Mouse (Mus musculus): ENCODE results near the gene Sertad1. TPM values are rescaled to one million over a fixed set of nuclear protein-coding genes. Genes with fewer than 3 reads are reported as not detected.

The Sertad1 gene
- polyA plus RNA-seq, 1 experiment from 2014 or later, result 28.2 TPM

DNA sequence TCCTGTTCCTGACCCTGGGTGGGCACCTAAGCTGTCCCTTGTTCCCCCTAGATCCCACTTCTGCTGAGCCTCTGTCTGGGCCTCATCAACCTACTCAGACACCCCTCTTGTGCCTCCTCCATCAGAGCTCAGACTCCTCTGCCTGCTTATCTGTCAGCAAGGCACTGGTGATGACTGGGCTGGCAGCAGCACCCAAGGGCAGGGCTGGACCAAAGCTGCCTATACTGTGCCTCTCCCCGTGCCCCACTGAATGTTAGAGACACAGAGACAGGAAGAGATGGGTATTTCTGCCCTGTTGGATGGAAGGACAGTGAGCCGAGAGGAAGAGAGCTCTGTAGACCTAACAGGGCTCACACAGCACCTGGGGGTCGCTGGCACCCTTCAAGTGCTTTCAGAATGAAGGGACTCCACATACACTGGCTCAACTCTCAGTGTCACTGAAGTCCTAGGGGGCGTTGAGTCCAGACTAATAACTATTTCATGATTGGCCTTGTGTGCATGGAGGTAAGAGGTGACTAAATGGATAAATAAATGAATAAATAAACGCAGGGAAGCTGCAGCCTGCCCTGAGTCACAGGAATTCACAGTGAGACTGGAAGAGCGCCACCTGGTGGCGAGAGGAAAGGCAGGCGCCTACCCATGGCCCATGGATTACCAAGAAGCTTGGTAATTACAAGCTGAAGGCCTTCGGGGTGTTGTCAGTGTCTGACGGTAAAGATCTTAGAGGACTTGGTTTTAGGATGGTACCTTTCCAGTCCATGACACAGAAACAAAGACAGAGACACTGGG, 39.5 kb downstream of the Sertad1 start:
- H3K36me3 ChIP-seq (replicated peaks), result no peaks in the 10 kb centered on the region
- WGBS (ENCODE audit: insufficient replicate concordance), result 18% methylated on average over 10 of the region's 10 CpGs
- H3K9ac ChIP-seq, result peak overlapping the region; percentile 60
- H3K4me1 ChIP-seq (replicated peaks), result peaks cover 24% of the 10 kb centered on the region
- H3K4me3 ChIP-seq (replicated peaks), result peak overlapping the region; percentile 39
- peak overlapping the region; percentile 91 for H3K27ac ChIP-seq (replicated peaks)
- H3K9me3 ChIP-seq (replicated peaks), result no peaks in the 10 kb centered on the region
- no peaks in the 10 kb centered on the region for H3K27me3 ChIP-seq
- peak; percentile 99 for ATAC-seq (ENCODE audit: insufficient read depth)
- peak overlapping the region; percentile 78 for H3K4me2 ChIP-seq

DNA sequence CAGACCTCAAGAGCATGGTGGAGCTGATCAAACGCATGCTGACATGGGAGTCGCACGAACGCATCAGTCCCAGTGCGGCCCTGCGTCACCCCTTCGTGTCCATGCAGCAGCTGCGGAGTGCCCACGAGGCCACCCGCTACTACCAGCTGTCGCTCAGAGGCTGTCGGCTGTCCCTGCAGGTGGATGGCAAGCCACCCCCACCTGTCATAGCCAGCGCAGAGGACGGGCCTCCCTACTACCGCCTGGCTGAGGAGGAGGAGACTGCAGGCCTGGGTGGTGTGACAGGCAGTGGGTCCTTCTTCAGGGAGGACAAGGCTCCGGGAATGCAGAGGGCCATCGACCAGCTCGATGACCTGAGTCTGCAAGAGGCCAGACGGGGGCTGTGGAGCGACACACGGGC, 42.4 kb downstream of the Sertad1 start:
- H3K9ac ChIP-seq, result no peak overlapping the region
- peaks cover 30% of the 10 kb centered on the region for H3K4me1 ChIP-seq (replicated peaks)
- ATAC-seq (ENCODE audit: insufficient read depth), result no peak
- no peak overlapping the region for H3K4me3 ChIP-seq (replicated peaks)
- no peaks in the 10 kb centered on the region for H3K27me3 ChIP-seq
- H3K36me3 ChIP-seq (replicated peaks), result peaks cover 26% of the 10 kb centered on the region
- no peaks in the 10 kb centered on the region for H3K9me3 ChIP-seq (replicated peaks)
- 86% methylated on average over 21 of the region's 21 CpGs for WGBS (ENCODE audit: insufficient replicate concordance)
- H3K4me2 ChIP-seq, result no peak overlapping the region
- H3K27ac ChIP-seq (replicated peaks), result no peak overlapping the region

DNA sequence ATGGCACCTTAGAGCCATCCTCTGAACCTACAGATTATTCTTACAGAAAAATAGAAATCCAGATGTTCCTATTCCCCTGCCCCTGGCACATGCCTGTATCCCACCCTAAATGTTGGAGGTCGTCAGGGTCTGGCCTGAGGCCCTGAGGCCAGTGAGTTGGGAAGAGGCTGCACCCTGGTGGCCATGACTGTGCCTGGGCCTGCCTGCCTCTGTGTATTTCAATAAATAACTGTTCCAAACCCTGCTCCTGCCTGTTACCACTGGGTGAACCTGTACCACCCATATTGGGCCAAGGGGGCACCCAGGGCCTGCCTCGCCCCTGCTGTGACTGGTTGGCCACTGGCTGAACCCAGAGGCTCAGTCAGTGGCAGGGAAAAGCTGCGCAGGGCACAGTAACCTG, 44.2 kb downstream of the Sertad1 start:
- peaks cover 43% of the 10 kb centered on the region for H3K36me3 ChIP-seq (replicated peaks)

DNA sequence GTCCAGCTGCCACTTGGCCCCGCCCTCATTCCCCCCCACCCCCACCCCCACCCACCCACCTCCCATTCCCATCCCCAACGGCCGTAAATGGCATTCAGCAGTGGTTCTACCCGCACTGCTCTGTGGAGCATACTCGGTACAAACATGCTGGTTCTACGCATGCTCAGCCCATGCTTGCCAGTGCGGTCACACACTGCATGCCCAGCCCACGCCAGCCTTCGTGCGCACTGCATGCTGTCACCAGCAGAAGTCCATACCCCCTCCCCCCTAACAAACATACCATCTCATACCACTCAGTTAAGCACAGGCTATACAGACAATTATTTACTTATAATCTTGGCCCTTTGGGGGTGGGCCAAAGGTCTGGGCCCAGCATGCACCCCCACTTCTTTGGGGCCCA, 45.0 kb downstream of the Sertad1 start:
- H3K36me3 ChIP-seq (replicated peaks), result peaks cover 51% of the 10 kb centered on the region
- 87% methylated on average over 10 of the region's 10 CpGs for WGBS (ENCODE audit: insufficient replicate concordance)
- ATAC-seq (ENCODE audit: insufficient read depth), result no peak
- H3K27ac ChIP-seq (replicated peaks), result no peak overlapping the region
- no peaks in the 10 kb centered on the region for H3K27me3 ChIP-seq
- no peak overlapping the region for H3K4me2 ChIP-seq
- no peak overlapping the region for H3K4me3 ChIP-seq (replicated peaks)
- no peaks in the 10 kb centered on the region for H3K9me3 ChIP-seq (replicated peaks)
- no peak overlapping the region for H3K9ac ChIP-seq
- H3K4me1 ChIP-seq (replicated peaks), result peaks cover 34% of the 10 kb centered on the region

More for the DNA sequence above, 44.2 kb downstream of the Sertad1 start:
- no peaks in the 10 kb centered on the region for H3K27me3 ChIP-seq
- H3K4me1 ChIP-seq (replicated peaks), result peaks cover 33% of the 10 kb centered on the region
- H3K9ac ChIP-seq, result no peak overlapping the region
- WGBS (ENCODE audit: insufficient replicate concordance), result 70% methylated on average over 3 of the region's 3 CpGs
- no peak overlapping the region for H3K27ac ChIP-seq (replicated peaks)
- ATAC-seq (ENCODE audit: insufficient read depth), result no peak
- no peak overlapping the region for H3K4me2 ChIP-seq
- no peak overlapping the region for H3K4me3 ChIP-seq (replicated peaks)
- H3K9me3 ChIP-seq (replicated peaks), result no peaks in the 10 kb centered on the region

DNA sequence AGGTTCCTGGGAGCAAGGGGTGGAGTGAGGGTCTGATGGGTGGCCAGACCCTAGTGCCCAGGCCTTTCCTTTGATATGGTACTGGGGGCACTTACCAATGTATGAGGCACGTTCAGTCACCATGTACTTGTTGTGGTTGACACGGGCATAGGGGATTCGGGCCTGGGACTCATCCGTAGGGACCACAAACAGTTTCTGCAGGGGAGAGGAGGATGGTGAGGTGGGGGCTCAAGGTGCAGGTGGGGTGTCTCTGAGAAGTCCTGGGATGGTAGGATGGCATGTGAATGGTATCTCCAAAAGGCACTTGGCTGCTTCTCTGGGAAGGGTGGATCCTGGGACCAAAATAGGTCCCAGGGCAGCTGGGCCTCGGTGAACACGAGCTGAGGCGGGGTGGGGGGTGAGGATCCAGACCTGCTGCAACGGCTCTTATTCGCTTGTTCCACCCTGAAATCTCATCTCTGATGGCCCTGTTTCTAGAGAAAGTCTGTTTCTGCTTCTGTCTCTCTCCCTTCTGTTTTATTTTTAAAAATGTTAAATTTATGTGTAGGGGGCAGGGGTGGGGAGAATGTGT, 45.9 kb downstream of the Sertad1 start:
- peaks cover 60% of the 10 kb centered on the region for H3K36me3 ChIP-seq (replicated peaks)
- H3K4me1 ChIP-seq (replicated peaks), result peaks cover 40% of the 10 kb centered on the region
- H3K4me2 ChIP-seq, result no peak overlapping the region
- ATAC-seq (ENCODE audit: insufficient read depth), result no peak
- H3K27me3 ChIP-seq, result no peaks in the 10 kb centered on the region
- 77% methylated on average over 9 of the region's 9 CpGs for WGBS (ENCODE audit: insufficient replicate concordance)
- H3K9ac ChIP-seq, result no peak overlapping the region
- H3K27ac ChIP-seq (replicated peaks), result no peak overlapping the region
- H3K9me3 ChIP-seq (replicated peaks), result no peaks in the 10 kb centered on the region
- H3K4me3 ChIP-seq (replicated peaks), result no peak overlapping the region

DNA sequence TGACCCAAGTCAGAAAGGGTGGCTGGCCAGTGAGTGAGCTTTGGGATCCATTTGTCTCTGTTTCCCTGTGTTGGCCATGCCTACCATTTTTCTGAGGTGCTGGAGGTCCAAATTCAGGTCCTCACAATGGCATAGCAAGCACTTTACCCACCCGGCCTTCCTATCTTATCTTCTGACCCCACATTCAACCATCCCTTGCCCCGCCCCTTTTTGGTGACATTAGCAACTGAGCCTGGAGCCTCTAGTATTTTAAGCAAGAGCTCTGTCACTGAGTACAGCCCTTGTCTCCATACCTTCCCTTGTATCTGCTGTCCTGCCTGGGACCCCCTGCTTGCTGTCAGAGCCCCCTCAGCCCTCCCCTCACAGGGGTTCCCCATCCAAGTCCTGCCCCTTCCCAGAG, 48.7 kb downstream of the Sertad1 start:
- Histone ChIP-seq H3K4me1 (replicated peaks) (peaks cover 69% of the 10 kb centered on the region), H3K9ac (peak overlapping the region; percentile 41), H3K4me2 (peak overlapping the region; percentile 74)

DNA sequence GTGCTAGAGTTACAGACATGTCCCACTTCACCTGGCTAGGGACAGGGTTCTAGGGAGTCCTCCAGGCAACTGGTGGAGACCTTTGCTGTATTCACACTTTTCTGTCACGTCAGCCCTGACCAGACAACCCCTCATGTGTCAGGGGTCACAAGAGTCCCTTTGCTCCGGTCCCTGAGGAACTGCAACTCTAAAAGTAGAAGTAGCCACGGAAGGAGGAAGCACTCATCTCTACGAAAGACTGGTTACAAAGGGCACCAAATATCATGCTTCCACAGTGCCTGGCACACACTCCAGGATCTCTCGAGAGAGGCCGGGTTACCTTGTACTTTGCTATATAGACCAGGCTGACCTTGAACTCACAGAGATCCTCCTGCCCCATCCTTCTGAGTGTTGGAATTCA, 49.9 kb downstream of the Sertad1 start:
- Histone ChIP-seq H3K9ac (no peak overlapping the region), H3K27ac (replicated peaks) (peak overlapping the region; percentile 91), H3K4me3 (replicated peaks) (no peak overlapping the region), H3K9me3 (replicated peaks) (no peaks in the 10 kb centered on the region), H3K27me3 (no peaks in the 10 kb centered on the region), H3K36me3 (replicated peaks) (peaks cover 89% of the 10 kb centered on the region), H3K4me1 (replicated peaks) (peaks cover 81% of the 10 kb centered on the region), H3K4me2 (no peak overlapping the region)
- WGBS (ENCODE audit: insufficient replicate concordance), result 73% methylated on average over 6 of the region's 6 CpGs
- no peak for ATAC-seq (ENCODE audit: insufficient read depth)

More for the DNA sequence above, 48.7 kb downstream of the Sertad1 start:
- no peaks in the 10 kb centered on the region for H3K9me3 ChIP-seq (replicated peaks)
- no peaks in the 10 kb centered on the region for H3K27me3 ChIP-seq
- 20% methylated on average over 2 of the region's 2 CpGs for WGBS (ENCODE audit: insufficient replicate concordance)
- peak; percentile 74 for ATAC-seq (ENCODE audit: insufficient read depth)
- H3K36me3 ChIP-seq (replicated peaks), result peaks cover 85% of the 10 kb centered on the region
- H3K27ac ChIP-seq (replicated peaks), result peak overlapping the region; percentile 91
- peak overlapping the region; percentile 33 for H3K4me3 ChIP-seq (replicated peaks)

DNA sequence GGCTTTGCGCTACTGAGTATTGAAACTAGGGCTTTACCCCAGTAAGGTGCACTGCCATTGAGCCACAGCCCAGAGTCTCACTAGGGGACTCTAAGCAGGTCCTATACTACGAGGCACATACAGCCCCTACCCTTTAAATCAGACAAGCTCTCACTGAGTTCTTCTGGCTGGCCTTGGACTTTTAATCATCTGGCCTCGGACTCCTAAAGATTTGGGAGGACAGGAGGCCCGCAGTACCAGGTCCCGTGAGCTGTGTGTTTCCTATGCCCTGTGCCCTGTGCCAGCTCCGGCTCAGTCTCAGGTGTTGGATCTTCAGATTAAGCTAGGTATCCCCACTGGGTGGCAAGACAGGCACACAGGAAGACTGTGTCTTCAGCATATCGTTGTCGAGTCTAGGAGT, 51.3 kb downstream of the Sertad1 start:
- H3K4me2 ChIP-seq, result peak overlapping the region; percentile 29
- no peak for ATAC-seq (ENCODE audit: insufficient read depth)
- H3K27me3 ChIP-seq, result no peaks in the 10 kb centered on the region
- H3K4me3 ChIP-seq (replicated peaks), result no peak overlapping the region
- 81% methylated on average over 8 of the region's 8 CpGs for WGBS (ENCODE audit: insufficient replicate concordance)
- H3K9ac ChIP-seq, result peak overlapping the region; percentile 21; the same call in 1 of the 2 replicates
- peak overlapping the region; percentile 91 for H3K27ac ChIP-seq (replicated peaks)
- H3K36me3 ChIP-seq (replicated peaks), result peaks cover 76% of the 10 kb centered on the region
- H3K4me1 ChIP-seq (replicated peaks), result peaks cover 95% of the 10 kb centered on the region
- no peaks in the 10 kb centered on the region for H3K9me3 ChIP-seq (replicated peaks)

DNA sequence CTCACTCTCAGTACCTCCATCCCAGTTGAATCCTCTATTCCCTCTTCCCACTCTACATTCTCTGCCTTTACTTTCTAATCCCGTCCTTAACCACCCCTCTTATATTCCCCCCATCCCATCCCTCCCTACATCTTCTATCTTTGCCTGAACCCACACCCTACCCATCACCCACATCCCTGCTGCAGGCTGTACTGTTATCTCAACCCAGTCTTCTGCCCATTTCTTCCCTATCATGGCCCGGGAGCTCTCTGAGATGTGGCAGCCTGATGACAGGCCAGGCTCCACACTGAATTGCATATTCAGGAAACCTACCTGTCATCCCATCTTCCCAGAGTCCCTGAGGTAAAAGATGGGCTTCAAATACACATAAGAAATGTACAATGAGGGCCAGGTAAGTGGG, 52.1 kb downstream of the Sertad1 start:
- peak; percentile 32; the same call in 1 of the 2 replicates for ATAC-seq (ENCODE audit: insufficient read depth)
- peak overlapping the region; percentile 91 for H3K27ac ChIP-seq (replicated peaks)
- peak overlapping the region; percentile 18; the same call in 1 of the 2 replicates for H3K4me3 ChIP-seq (replicated peaks)
- WGBS (ENCODE audit: insufficient replicate concordance), result 31% methylated on average over 2 of the region's 2 CpGs
- H3K9ac ChIP-seq, result peak overlapping the region; percentile 21; the same call in 1 of the 2 replicates
- peaks cover 96% of the 10 kb centered on the region for H3K4me1 ChIP-seq (replicated peaks)
- no peaks in the 10 kb centered on the region for H3K27me3 ChIP-seq
- H3K4me2 ChIP-seq, result peak overlapping the region; percentile 49
- no peaks in the 10 kb centered on the region for H3K9me3 ChIP-seq (replicated peaks)
- H3K36me3 ChIP-seq (replicated peaks), result peaks cover 68% of the 10 kb centered on the region

Measured in liver, embryonic 15.5 days (tissue).